Mouse (Mus musculus): ENCODE measurements around the gene Ext2.

Gene Ext2

DNA sequence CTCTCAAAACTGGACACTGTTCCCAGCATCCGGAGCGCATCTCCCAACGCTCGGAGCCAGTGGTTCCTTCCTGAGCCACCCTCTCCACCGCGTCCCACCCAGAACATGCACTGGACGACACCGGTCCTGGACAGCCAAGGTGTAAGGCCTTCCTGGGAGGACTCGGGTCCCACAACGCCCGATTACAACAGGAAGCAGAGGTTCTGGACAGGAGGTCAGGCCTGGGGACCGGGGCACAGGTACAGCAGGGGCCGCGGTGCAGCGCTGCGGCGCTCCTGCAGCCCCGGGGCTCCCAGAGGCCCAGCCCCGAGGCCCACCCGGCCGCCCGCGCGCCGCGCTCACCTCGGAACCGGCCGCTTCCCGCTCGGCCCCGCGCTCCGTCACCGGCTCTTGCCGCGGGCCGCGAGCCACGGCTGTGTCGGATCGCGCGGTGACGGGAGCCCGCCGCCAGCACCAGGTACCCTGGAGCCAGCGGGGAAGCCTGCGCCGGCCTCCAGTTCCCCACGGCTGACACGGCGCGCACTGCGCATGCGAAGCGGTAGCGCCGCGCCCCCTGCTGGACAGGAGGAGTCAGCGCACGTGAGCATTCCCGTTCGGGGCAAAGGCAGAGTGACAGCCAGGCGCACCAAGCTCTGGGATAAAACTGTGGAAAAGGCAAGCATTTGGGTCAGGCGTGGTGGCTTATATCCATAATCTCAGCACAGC, at the start of gene Ext2:
Gene Ext2 (minus strand): TSS at position 524 of the 705 bp plus-strand sequence.
- CTCF ChIA-PET = interaction anchor here (0.6 to 2.1 kb wide), 33 partner anchors 9 to 555 kb away, joined by 3 to 125 read pairs (median 4); partner anchors contain the start of genes Accs (in 3 of the 4) and Accsl (in 1 of the 4)
- POLR2A ChIA-PET = interaction anchor here in 3 of 4 experiments (0.6 to 2.3 kb wide), 12 partner anchors 10 to 401 kb away, joined by 3 to 20 read pairs (median 3); partner anchors contain the start of genes Accs (in 2 of the 3) and Accsl (in 1 of the 3)

DNA sequence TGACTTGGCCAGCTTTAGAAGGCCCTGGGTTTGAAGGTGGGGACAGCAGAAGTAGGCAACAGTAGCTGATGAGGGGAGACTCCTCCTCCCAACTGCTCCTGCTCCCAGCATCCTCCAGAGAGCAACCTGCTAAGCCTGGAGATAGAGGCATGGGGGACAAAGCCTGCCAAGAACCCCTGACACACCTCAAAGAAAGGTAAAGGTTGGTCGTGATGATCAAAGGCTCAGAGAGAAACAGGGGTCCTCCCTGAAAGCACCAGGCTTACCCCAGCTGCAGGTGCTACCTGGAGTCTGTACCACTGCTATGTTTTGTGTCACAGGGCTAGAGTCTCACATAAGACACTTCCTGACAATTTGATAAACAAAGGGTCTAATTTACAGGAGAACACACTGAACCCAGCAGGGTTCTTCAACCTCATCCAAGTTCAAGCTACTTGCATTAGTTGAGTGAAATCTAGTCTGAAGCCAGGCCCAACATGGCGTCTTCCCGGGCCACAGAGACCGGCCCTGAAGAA, 49.1 kb upstream of the Ext2 start:
- POLR2A ChIA-PET = interaction anchor here in 2 of 4 experiments (0.6 to 3.5 kb wide), 13 partner anchors 8 to 183 kb away, joined by 3 to 15 read pairs (median 4); partner anchors contain the start of gene Accs (in 1 of the 2)
- CTCF ChIA-PET = interaction anchor here (0.6 to 6.1 kb wide), 12 partner anchors 12 to 371 kb away, joined by 3 to 50 read pairs (median 6); partner anchors contain the start of gene Accs (in 1 of the 4)

DNA sequence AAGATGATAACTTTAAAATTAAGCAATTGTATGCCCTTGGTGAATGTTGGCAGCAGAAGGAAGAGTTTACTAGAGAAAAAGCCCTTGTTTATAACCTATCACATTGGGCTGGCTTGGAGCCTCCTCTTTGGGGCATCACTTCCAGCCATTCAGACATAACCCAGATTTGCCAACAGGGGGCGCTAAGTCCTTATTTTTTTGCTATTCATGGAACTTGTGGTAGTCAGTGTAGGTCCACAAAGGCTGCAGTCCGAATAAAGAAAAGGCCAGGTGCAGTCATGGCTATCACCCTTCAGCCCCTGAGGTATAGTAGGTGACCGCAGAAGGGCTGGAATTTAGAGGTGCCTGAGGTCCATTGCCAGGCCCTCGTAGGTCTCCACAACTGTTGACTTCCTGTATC, 48.5 kb upstream of the Ext2 start:
- CTCF ChIA-PET = interaction anchor here (0.8 to 6.1 kb wide), 8 partner anchors 13 to 131 kb away, joined by 3 to 50 read pairs (median 8); no protein-coding TSS in a partner anchor
- POLR2A ChIA-PET = interaction anchor here in 2 of 4 experiments (0.9 to 3.5 kb wide), 11 partner anchors 12 to 171 kb away, joined by 3 to 15 read pairs (median 4); partner anchors contain the start of gene Accs (in 1 of the 2)

DNA sequence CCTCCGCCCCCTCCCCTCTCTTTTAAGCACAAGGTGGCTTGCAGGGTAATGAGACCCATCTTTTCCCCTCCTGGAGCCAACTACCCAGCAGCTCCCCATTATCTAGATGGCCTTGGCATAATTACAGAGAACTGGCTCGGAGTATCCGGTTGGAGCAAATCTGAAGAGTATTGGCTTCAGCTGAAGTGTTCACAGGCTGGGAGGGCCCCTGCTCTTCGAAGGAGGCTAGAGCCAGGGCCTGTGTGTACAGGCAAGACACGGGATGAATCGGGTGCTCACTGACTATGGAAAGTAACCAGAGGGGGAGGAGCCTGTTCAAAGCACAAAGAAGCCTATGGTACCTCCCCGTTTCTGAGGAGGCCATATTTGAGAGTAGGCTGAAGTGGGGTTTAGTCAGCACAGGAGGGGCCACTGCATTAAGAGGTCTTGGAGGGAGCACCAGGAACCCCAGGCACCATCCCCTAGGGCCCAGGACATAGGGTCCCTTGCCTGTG, 46.8 kb upstream of the Ext2 start, which contains the start of gene Accsl:
Gene Accsl (minus strand): TSS at position 51 of the 494 bp plus-strand sequence.
- ChIA-PET POLR2A (interaction anchor here in 3 of 4 experiments (0.6 to 3.0 kb wide), 43 partner anchors 8 to 566 kb away, joined by 3 to 17 read pairs (median 4); partner anchors contain the start of genes Accs (in 3 of the 3), Alkbh3 (in 1 of the 3), Ext2 (in 1 of the 3) and Gm13889 (in 1 of the 3)), CTCF (interaction anchor here (0.5 to 6.1 kb wide), 22 partner anchors 11 to 408 kb away, joined by 3 to 50 read pairs (median 3); partner anchors contain the start of genes Accs (in 1 of the 4), Ext2 (in 1 of the 4) and Gm13889 (in 1 of the 4))

DNA sequence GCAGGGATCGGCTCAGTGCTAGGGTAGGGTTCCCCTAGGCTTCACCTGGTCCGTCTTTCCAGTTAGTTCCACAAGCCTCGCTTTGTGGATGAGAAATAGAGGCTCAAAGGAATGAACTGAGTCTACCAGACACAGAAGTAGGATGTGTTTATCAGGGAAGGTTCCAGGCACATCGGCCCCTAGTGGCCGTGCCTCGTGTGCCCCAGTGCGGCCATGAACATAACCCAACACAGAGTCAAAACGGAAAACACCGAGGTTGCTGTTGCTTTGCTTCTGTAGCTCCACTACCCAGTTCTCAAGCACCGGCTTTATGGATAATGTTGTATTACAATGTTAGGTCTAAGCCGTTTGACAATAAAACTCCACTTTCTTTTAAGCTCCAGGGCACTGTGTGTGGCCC, 46.2 kb upstream of the Ext2 start:
- ChIA-PET POLR2A (interaction anchor here in 3 of 4 experiments (0.6 to 3.0 kb wide), 45 partner anchors 8 to 566 kb away, joined by 3 to 17 read pairs (median 4); partner anchors contain the start of genes Accs (in 3 of the 3), Alkbh3 (in 1 of the 3), Ext2 (in 1 of the 3) and Gm13889 (in 1 of the 3)), CTCF (interaction anchor here (0.6 to 6.1 kb wide), 20 partner anchors 11 to 407 kb away, joined by 3 to 50 read pairs (median 3); partner anchors contain the start of genes Accs (in 1 of the 4), Ext2 (in 1 of the 4) and Gm13889 (in 1 of the 4))

DNA sequence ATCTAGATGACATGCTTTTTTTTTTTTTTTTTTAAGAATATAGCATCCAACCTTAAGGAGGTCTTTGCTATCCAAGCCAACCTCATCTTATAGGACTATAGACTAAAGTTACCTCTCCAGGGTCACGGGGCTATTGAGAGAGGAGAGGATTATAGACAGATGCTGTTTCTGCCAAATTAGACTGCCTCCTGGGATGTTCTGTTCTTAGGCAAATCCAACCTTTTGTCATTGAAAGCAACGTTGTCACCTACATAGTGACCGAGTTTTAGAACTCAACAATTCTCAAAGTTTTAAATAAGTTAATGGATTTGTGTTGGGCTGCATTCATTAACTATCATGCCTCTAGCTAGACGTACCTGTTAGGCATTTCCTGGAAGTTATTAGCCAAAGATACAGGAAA, 40.9 kb upstream of the Ext2 start:
- CTCF ChIA-PET = interaction anchor here in 2 of 4 experiments (0.7 to 1.2 kb wide), 2 partner anchors 13 to 81 kb away, joined by 3 to 5 read pairs; partner anchors contain the start of gene Accs (in 1 of the 2)

DNA sequence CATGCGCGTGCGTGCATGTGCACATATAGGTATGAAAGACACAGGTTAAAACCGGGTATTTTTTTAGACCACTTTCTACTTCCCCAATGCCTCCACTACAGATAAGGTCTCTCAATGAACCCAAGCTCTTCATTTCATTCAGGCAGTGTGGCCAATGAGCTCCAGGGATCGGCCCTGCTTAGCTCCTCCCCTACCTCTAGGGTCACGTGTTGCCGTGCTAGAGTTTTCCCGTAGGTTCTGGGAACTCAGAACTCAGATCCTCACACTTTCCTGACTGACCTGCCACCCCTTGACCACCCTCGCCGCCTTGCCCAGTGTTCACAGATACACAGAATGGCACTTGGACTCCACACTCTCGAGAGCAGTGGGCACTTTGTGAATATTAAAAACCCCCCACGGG, 36.5 kb upstream of the Ext2 start:
- ChIA-PET CTCF (interaction anchor here in 3 of 4 experiments (0.6 to 1.9 kb wide), 4 partner anchors 9 to 386 kb away, joined by 3 to 5 read pairs (median 3); partner anchors contain the start of genes Accs (in 2 of the 3) and Accsl (in 1 of the 3)), POLR2A (interaction anchor here in 3 of 4 experiments (1.0 to 2.2 kb wide), 7 partner anchors 9 to 35 kb away, joined by 3 to 14 read pairs (median 5); partner anchors contain the start of genes Accs (in 2 of the 3) and Accsl (in 1 of the 3))

More for the DNA sequence above, 40.9 kb upstream of the Ext2 start:
- POLR2A ChIA-PET = interaction anchor here (0.5 to 1.9 kb wide), 8 partner anchors 8 to 402 kb away, joined by 3 to 7 read pairs (median 3); partner anchors contain the start of gene Accs (in 2 of the 4)

DNA sequence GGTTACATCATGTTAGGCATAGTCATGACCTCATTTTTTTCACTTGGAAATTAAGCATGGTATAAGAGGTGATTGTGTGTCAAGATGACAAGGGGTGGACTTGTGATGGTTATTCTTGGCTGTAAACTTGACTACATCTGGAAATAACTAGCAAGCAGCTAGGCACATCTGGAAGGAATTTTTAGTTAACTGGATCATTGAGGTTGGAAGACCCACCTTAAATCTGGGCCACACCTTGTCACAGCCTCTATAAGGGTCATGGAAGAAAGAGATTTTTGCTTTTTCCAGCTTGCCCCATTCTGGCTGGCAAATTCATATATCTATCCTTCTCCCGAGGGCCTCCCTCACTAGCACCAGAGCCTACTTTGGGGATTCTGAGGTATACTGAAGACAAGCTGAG, 28.9 kb upstream of the Ext2 start:
- ChIA-PET POLR2A (no interaction called here), CTCF (no interaction called here)

DNA sequence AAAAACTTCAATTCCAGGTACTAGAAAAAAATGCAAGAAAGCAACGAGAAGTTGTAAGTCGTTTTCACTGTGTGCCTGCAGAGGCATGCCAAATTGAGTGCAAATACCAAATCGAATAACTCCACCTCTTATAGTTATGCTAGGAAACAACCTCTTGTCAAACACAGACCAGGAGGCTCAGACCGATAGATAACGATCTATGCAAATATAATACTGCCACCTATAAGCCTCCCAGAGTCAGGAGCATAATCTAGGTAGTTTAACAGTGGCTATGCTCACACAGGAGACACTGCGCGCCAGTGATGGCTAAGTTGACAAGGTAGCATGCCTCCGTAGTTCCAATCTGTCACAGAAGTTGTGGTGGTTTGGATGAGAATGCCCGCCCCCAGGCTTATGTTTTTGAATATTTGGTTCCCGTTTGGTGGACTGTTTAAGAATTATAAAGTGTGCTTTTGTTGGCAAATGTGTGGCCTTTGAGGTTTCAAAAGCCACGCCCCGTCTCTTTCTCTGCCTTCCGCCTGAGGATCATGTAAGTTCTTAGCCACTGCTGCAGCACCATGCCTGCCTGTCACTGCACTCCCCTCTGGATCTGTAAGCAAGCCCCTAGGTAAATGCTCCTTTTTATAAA, 28.1 kb upstream of the Ext2 start:
- POLR2A ChIA-PET = interaction anchor here (0.5 to 3.2 kb wide), 42 partner anchors 8 to 669 kb away, joined by 3 to 20 read pairs (median 5); partner anchors contain the start of genes Accsl (in 3 of the 4), Ext2 (in 1 of the 4) and Hsd17b12 (in 1 of the 4)
- CTCF ChIA-PET = interaction anchor here (0.5 to 1.8 kb wide), 27 partner anchors 8 to 633 kb away, joined by 3 to 9 read pairs (median 4); partner anchors contain the start of genes Ext2 (in 3 of the 4), Accsl (in 1 of the 4) and Gm13889 (in 1 of the 4)

DNA sequence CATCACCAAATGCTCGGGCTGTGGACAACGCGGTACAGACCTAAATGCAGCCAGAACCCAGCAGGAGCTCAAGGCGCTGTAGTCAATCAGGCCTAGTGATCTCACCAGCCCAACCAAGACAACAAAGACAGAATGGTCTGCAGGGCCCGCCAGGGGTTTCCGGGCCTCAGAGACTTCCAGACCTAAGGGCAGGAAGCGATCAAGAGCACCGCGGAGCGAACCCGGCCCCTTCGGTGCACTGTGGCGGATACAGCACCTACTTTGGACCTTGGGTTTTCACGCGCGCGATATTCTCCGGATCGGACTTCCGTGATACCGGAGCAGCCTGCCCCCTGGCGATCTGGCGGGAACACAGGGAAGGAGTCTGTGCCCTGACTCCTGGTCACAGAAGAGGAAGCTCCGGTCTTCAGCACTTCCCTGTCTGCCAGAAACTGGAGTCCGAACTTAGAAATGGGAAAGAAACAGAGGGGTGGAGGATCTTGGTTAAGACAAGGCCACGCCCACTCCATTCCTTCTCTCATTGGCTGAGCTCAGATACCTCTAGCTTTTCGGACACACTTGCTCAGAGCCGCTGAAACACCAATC, 27.2 kb upstream of the Ext2 start, which contains the start of gene Accs:
Gene Accs (minus strand): TSS at position 439 of the 585 bp plus-strand sequence.
- CTCF ChIA-PET = interaction anchor here (0.6 to 1.8 kb wide), 26 partner anchors 9 to 633 kb away, joined by 3 to 9 read pairs (median 3); partner anchors contain the start of genes Ext2 (in 3 of the 4), Accsl (in 1 of the 4) and Gm13889 (in 1 of the 4)
- POLR2A ChIA-PET = interaction anchor here in 3 of 4 experiments (0.5 to 3.2 kb wide), 43 partner anchors 9 to 668 kb away, joined by 3 to 20 read pairs (median 5); partner anchors contain the start of genes Accsl (in 3 of the 3), Ext2 (in 1 of the 3) and Hsd17b12 (in 1 of the 3)

DNA sequence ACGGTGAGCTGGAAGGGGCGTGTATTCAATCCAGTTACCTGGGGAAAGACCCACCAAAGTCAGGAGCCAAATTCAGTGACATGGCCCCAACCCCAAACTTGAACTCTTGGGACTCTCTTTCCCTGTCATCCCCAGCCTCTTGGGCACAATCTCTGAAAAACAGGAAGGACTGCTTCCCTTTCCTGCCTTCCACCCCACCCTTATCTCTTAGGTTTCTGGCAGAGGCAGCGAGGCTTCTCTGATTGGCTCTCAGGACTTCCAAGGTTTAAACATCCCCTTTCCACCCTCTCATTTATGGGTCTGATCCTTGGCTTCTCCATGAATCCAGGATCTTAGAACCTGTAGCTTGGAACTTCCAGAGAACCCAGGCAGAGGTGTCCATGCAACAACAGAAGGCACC, 19.0 kb upstream of the Ext2 start:
- ChIA-PET POLR2A (no interaction called here), CTCF (interaction anchor here in 1 of 4 experiments (2.8 kb wide), 1 partner anchor 18 kb away, joined by 15 read pairs; the partner anchor contains the start of gene Ext2)

DNA sequence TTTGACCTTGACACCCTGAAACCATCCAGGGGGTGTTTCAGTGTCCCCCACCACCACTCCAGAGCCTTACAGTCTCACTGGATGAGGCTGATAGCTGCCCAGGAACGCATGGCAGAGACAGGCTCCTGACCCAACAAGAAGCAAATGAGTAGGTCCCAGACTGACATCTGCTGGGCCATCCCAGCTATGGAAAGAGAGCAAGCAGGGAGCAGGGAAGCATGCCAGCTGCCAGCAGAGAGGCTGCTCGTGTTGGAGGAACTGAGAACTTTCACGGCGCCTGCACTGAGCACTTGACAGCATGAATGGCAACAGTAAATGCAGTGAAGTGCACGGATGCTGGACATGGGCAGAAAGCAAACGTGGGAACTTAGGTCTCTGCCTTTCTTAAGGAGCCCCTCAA, 17.7 kb upstream of the Ext2 start:
- ChIA-PET POLR2A (interaction anchor here in 1 of 4 experiments (4.0 kb wide), 1 partner anchor 10 kb away, joined by 18 read pairs; the partner anchor contains the start of gene Accs), CTCF (interaction anchor here in 3 of 4 experiments (1.1 to 1.7 kb wide), 3 partner anchors 17 to 370 kb away, joined by 3 to 4 read pairs (median 3); no protein-coding TSS in a partner anchor)

DNA sequence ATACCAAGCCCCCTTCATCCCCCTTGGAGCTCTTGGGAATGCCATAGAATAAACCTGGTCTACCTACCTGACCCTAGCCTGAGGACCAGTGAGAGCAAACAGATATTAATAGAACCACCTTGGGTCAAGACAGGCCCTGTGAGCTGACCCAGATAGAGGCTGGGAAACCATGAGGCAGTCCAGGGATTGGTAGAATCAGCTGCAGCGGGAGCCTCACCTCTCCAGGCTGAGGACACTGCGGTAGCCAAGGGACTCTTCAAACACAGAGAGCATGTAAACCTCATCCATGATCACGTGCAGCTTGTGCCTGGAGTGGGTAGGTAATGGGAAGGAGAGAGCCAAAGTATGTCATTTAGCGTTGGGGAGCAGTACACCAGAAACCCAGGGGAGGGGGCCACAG, 16.6 kb upstream of the Ext2 start:
- CTCF ChIA-PET = interaction anchor here (0.5 to 2.9 kb wide), 7 partner anchors 11 to 369 kb away, joined by 3 to 16 read pairs (median 3); partner anchors contain the start of gene Accs (in 2 of the 4)
- POLR2A ChIA-PET = interaction anchor here in 2 of 4 experiments (0.6 to 4.8 kb wide), 4 partner anchors 10 to 122 kb away, joined by 4 to 20 read pairs (median 12); partner anchors contain the start of gene Accs (in 2 of the 2)

DNA sequence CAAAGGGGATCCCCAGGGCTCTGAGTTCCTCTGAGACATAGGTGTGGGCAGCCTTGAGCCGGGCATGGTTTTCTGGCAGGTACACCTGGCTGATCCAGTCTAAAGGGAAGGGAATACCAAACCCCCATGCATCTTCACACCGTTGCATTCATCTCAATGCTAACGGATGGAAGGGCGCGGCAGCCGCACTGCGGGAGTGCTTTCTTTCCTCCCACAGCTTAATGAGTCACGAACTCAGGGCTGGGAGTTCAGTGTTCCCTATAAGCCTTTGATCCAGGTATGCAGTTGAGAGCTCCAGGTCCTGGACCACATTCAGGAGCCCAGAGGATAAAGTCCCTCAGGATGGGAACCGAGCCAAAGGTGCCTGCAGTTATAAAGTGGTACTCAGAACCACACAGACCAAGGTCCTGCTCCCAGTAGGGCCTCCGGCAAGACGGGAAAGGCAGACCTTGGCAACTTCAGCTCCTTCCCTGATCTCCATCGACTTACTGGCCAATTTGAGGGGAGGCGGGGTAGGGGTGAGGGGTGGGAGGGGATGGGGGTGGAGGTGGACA, 13.9 kb upstream of the Ext2 start:
- CTCF ChIA-PET = interaction anchor here in 3 of 4 experiments (0.6 to 5.6 kb wide), 12 partner anchors 13 to 503 kb away, joined by 3 to 125 read pairs (median 4); partner anchors contain the start of gene Ext2 (in 2 of the 3)

DNA sequence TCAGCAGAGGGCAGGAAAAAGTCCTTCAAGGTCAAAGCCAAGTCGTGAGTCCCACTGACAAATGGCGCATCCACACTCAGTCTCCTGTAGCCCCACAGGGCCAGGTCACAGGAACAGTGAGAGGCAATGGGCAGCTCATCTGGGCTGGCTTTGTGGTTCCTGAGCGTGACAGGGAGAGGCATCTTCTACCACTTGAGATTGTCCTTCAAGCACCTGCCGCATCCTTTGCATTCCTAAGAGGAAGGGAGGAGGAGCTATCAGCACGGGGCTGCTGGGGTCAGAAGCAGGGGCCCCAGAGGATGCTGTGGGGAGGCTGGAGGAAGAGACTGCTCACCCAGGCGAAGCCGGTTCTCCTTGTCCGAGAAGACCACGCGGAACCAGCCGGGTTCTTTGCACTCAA, 13.2 kb upstream of the Ext2 start:
- CTCF ChIA-PET = interaction anchor here (0.6 to 5.6 kb wide), 12 partner anchors 12 to 503 kb away, joined by 3 to 125 read pairs (median 4); partner anchors contain the start of gene Ext2 (in 2 of the 4)
- POLR2A ChIA-PET = interaction anchor here in 3 of 4 experiments (0.7 to 4.8 kb wide), 12 partner anchors 9 to 167 kb away, joined by 3 to 20 read pairs (median 4); partner anchors contain the start of genes Accs (in 3 of the 3) and Ext2 (in 1 of the 3)

More for the DNA sequence above, 13.9 kb upstream of the Ext2 start:
- POLR2A ChIA-PET = interaction anchor here in 3 of 4 experiments (0.6 to 4.8 kb wide), 13 partner anchors 8 to 322 kb away, joined by 3 to 20 read pairs (median 4); partner anchors contain the start of genes Accs (in 3 of the 3), Ext2 (in 1 of the 3) and Hsd17b12 (in 1 of the 3)
